13 mouse cellular contexts compared by ENCODE assay signal in the genomic region with DNA sequence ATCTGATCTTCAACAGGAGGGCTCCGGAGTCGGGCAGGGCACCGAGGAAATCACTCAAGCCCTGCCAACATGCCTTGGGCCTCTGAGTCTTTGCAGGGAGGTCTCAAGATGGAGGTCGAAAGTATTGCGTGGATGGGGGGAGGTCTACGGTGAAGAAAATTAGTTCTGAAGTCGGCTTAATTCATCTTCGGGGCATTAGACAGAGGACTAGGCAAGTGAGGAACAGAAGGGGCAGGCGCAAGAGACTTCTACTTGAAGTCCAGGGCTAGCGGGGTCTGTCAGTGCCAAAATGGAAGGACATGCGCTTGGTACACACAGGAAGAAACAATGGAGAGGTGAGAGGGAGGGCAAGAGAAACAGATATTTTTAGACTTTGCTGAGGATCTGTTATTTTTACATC. TPM values are rescaled to one million over a fixed set of nuclear protein-coding genes. Genes with fewer than 3 reads are reported as not detected.
DNase-seq lines count a peak whose midpoint lies in the region; ATAC-seq and TF ChIP-seq lines count a peak whose summit lies in the region.
"Had no signal": no experiment of that assay in that cellular context is flagged by ENCODE, and none has a peak within 500 bp of the region (broad histone marks: within the 10 kb centered on the region; RNA-seq: fewer than 3 reads in every experiment).

No protein-coding gene starts in this region.

- H3K4me3 ChIP-seq in intestine, embryonic 14.5 days (ENCODE audit: low read depth, low read length): no peak overlapping the region
- H3K4me3 ChIP-seq in intestine, embryonic 15.5 days (replicated peaks): no peak overlapping the region
- peak overlapping the region; percentile 69 for H3K4me3 ChIP-seq in embryonic facial prominence, embryonic 12.5 days
- H3K4me3 ChIP-seq in limb, embryonic 12.5 days (replicated peaks): peak overlapping the region; percentile 21; the same call in 1 of the 2 replicates
- peak overlapping the region; percentile 54 for H3K4me3 ChIP-seq in olfactory bulb, adult 2 months (ENCODE audit: insufficient read depth, low read depth, low read length)
- H3K4me3 ChIP-seq in kidney, embryonic 16.5 days (ENCODE audit: low read length): no peak overlapping the region

- H3K27me3 ChIP-seq in intestine, embryonic 14.5 days (replicated peaks; ENCODE audit: control insufficient read depth, insufficient read depth, low read length): peaks cover 100% of the 10 kb centered on the region
- H3K27me3 ChIP-seq in intestine, embryonic 15.5 days (replicated peaks): peaks cover 91% of the 10 kb centered on the region
- H3K27me3 ChIP-seq in embryonic facial prominence, embryonic 12.5 days: peaks cover 74% of the 10 kb centered on the region
- H3K27me3 ChIP-seq in limb, embryonic 12.5 days: peaks cover 96% of the 10 kb centered on the region
- peaks cover 100% of the 10 kb centered on the region for H3K27me3 ChIP-seq in kidney, embryonic 16.5 days (ENCODE audit: insufficient read depth, low read length)

- H3K4me2 ChIP-seq in intestine, embryonic 14.5 days (ENCODE audit: low read length): no peak overlapping the region
- H3K4me2 ChIP-seq in intestine, embryonic 15.5 days (replicated peaks): no peak overlapping the region
- H3K4me2 ChIP-seq in embryonic facial prominence, embryonic 12.5 days (replicated peaks): peak overlapping the region; percentile 72
- peak overlapping the region; percentile 26; the same call in 1 of the 2 replicates for H3K4me2 ChIP-seq in limb, embryonic 12.5 days
- H3K4me2 ChIP-seq in kidney, embryonic 16.5 days (replicated peaks; ENCODE audit: low read depth, low read length): no peak overlapping the region
- H3K4me2 ChIP-seq: lung, embryonic 14.5 days had no signal

- H3K27ac ChIP-seq in intestine, embryonic 14.5 days (ENCODE audit: low read depth): no peak overlapping the region
- H3K27ac ChIP-seq in intestine, embryonic 15.5 days: no peak overlapping the region
- peak overlapping the region; percentile 88 for H3K27ac ChIP-seq in embryonic facial prominence, embryonic 12.5 days
- no peak overlapping the region for H3K27ac ChIP-seq in limb, embryonic 12.5 days
- H3K27ac ChIP-seq in olfactory bulb, adult 2 months (ENCODE audit: insufficient read depth, low read depth, low read length): peak overlapping the region; percentile 99
- no peak overlapping the region for H3K27ac ChIP-seq in kidney, embryonic 16.5 days (ENCODE audit: low read length)

- intact Hi-C loops in left cerebral cortex, postnatal 14 days (cut with DNase I): loop anchor here (10.0 kb wide), 1 partner anchor 290 kb away; no protein-coding TSS in a partner anchor

- no peaks in the 10 kb centered on the region for H3K4me1 ChIP-seq in intestine, embryonic 14.5 days (replicated peaks; ENCODE audit: control insufficient read depth, insufficient read depth, low read length)
- peaks cover 4% of the 10 kb centered on the region; the same call in 1 of the 2 replicates for H3K4me1 ChIP-seq in intestine, embryonic 15.5 days (replicated peaks)
- peaks cover 25% of the 10 kb centered on the region for H3K4me1 ChIP-seq in embryonic facial prominence, embryonic 12.5 days
- H3K4me1 ChIP-seq in limb, embryonic 12.5 days (replicated peaks): peaks cover 35% of the 10 kb centered on the region
- H3K4me1 ChIP-seq in olfactory bulb, adult 2 months (ENCODE audit: control insufficient read depth, insufficient read depth, low read length): peaks cover 6% of the 10 kb centered on the region
- H3K4me1 ChIP-seq in kidney, embryonic 16.5 days (ENCODE audit: insufficient read depth, low read length): no peaks in the 10 kb centered on the region

- DNase-seq in intestine, embryonic 14.5 days (ENCODE audit: low spot score): peak; percentile 55
- no peak for DNase-seq in ovary, adult 18-20 months (ENCODE audit: low spot score)
- no peak for DNase-seq in left cerebral cortex, postnatal 14 days (ENCODE audit: low spot score in 2 of 2)
- DNase-seq: adrenal gland, postnatal 36 days; cerebellum, adult 11 months; lung, embryonic 14.5 days; spleen, adult 18-20 months had no signal

- H3K36me3 ChIP-seq in intestine, embryonic 14.5 days (ENCODE audit: control insufficient read depth, insufficient read depth, low read length): no peaks in the 10 kb centered on the region
- no peaks in the 10 kb centered on the region for H3K36me3 ChIP-seq in intestine, embryonic 15.5 days
- no peaks in the 10 kb centered on the region for H3K36me3 ChIP-seq in embryonic facial prominence, embryonic 12.5 days
- H3K36me3 ChIP-seq in limb, embryonic 12.5 days: 0 out of 2 replicates have a peak, but pooled peaks cover 8% of the 10 kb centered on the region
- H3K36me3 ChIP-seq in kidney, embryonic 16.5 days (ENCODE audit: insufficient read depth, low read length): no peaks in the 10 kb centered on the region

- TF ChIP-seq CTCF in olfactory bulb, adult 2 months (IDR thresholded peaks at IDR 0.05; ENCODE audit: insufficient read depth, low read depth, low read length): no peak

- TF ChIP-seq POLR2A in olfactory bulb, adult 2 months (IDR thresholded peaks at IDR 0.05; ENCODE audit: insufficient read depth, low read depth, low read length): no peak

- no peak overlapping the region for H3K9ac ChIP-seq in intestine, embryonic 14.5 days (ENCODE audit: low read length)
- H3K9ac ChIP-seq in intestine, embryonic 15.5 days: no peak overlapping the region
- H3K9ac ChIP-seq in embryonic facial prominence, embryonic 12.5 days: peak overlapping the region; percentile 58; the same call in 1 of the 2 replicates
- H3K9ac ChIP-seq in limb, embryonic 12.5 days (replicated peaks): no peak overlapping the region
- no peak overlapping the region for H3K9ac ChIP-seq in kidney, embryonic 16.5 days (replicated peaks; ENCODE audit: low read length)
- H3K9ac ChIP-seq: lung, embryonic 14.5 days had no signal

- no peaks in the 10 kb centered on the region for H3K9me3 ChIP-seq in intestine, embryonic 14.5 days (ENCODE audit: control insufficient read depth, low read length)
- no peaks in the 10 kb centered on the region for H3K9me3 ChIP-seq in intestine, embryonic 15.5 days
- no peaks in the 10 kb centered on the region for H3K9me3 ChIP-seq in embryonic facial prominence, embryonic 12.5 days
- H3K9me3 ChIP-seq in limb, embryonic 12.5 days: no peaks in the 10 kb centered on the region
- H3K9me3 ChIP-seq in kidney, embryonic 16.5 days (ENCODE audit: low read length): no peaks in the 10 kb centered on the region

- ATAC-seq in intestine, embryonic 14.5 days (replicated peaks; ENCODE audit: low FRiP score, low TSS enrichment, low read depth): no peak
- no peak for ATAC-seq in intestine, embryonic 15.5 days
- ATAC-seq in embryonic facial prominence, embryonic 12.5 days (ENCODE audit: insufficient number of reproducible peaks, insufficient read depth, low FRiP score, low TSS enrichment): no peak
- ATAC-seq in limb, embryonic 12.5 days (ENCODE audit: insufficient number of reproducible peaks, insufficient read depth, low FRiP score, low TSS enrichment, low read depth): no peak
- no peak for ATAC-seq in kidney, embryonic 16.5 days (ENCODE audit: low FRiP score, low TSS enrichment)

- WGBS in intestine, embryonic 14.5 days: under 1% methylated on average over 11 of the region's 11 CpGs
- WGBS in intestine, embryonic 15.5 days: 3% methylated on average over 11 of the region's 11 CpGs
- WGBS in embryonic facial prominence, embryonic 12.5 days: 2% methylated on average over 11 of the region's 11 CpGs
- 3% methylated on average over 11 of the region's 11 CpGs for WGBS in limb, embryonic 12.5 days
- WGBS in olfactory bulb, adult 2 months: 2% methylated on average over 11 of the region's 11 CpGs
- under 1% methylated on average over 11 of the region's 11 CpGs for WGBS in kidney, embryonic 16.5 days

RNA-seq across cellular contexts. Expression of a gene that starts 6.7 kb away (rescaled TPM):
- 2.4 and 2.8 TPM in 2 replicates for polyA plus RNA-seq in intestine, embryonic 14.5 days (2014; fragmentation: Nextera tagmentation; extraction: Ambion mirVana)
- 1.5 and 2.1 TPM in 2 replicates for polyA plus RNA-seq in intestine, embryonic 15.5 days (2015; fragmentation: Nextera tagmentation; extraction: Ambion mirVana)
- 70.1 and 103 TPM in 2 replicates for polyA plus RNA-seq in embryonic facial prominence, embryonic 12.5 days (2016; fragmentation: Nextera tagmentation; extraction: Ambion mirVana)
- 33.9 and 42.5 TPM in 2 replicates for polyA plus RNA-seq in limb, embryonic 12.5 days (2016; fragmentation: Nextera tagmentation; extraction: Ambion mirVana)
- not detected in 2 replicates for polyA plus RNA-seq in olfactory bulb, adult 2 months (2012; ENCODE audit: insufficient read depth, insufficient read length, low replicate concordance, missing spikeins)
- total RNA-seq in left cerebral cortex, postnatal 14 days (2021): 1 to 10 TPM; 6.4 to 6.9 TPM
- polyA plus RNA-seq in kidney, embryonic 16.5 days (2015; fragmentation: Nextera tagmentation; extraction: Ambion mirVana): 0.22 and 0.47 TPM in 2 replicates
- total RNA-seq: megakaryocyte-erythroid progenitor cell, adult 5-6 weeks had no signal

RNA-seq across cellular contexts. Expression of a gene that starts 12.0 kb away (rescaled TPM):
- not detected in 2 replicates for polyA plus RNA-seq in intestine, embryonic 14.5 days (2014; fragmentation: Nextera tagmentation; extraction: Ambion mirVana)
- 0.16 TPM in 1 of 2 replicates, not detected in the other for polyA plus RNA-seq in intestine, embryonic 15.5 days (2015; fragmentation: Nextera tagmentation; extraction: Ambion mirVana)
- polyA plus RNA-seq in embryonic facial prominence, embryonic 12.5 days (2016; fragmentation: Nextera tagmentation; extraction: Ambion mirVana): 8.0 and 13.5 TPM in 2 replicates
- 2.2 and 2.5 TPM in 2 replicates for polyA plus RNA-seq in limb, embryonic 12.5 days (2016; fragmentation: Nextera tagmentation; extraction: Ambion mirVana)
- not detected in 2 replicates for polyA plus RNA-seq in olfactory bulb, adult 2 months (2012; ENCODE audit: insufficient read depth, insufficient read length, low replicate concordance, missing spikeins)
- 10 to 100 TPM in 1 of 2 experiments, 1 to 10 TPM in 1; 8.9 to 10.8 TPM for total RNA-seq in left cerebral cortex, postnatal 14 days (2021)
- not detected in 2 replicates for polyA plus RNA-seq in kidney, embryonic 16.5 days (2015; fragmentation: Nextera tagmentation; extraction: Ambion mirVana)
- total RNA-seq: adrenal gland, postnatal 36 days; megakaryocyte-erythroid progenitor cell, adult 5-6 weeks had no signal
- polyA plus RNA-seq: lung, embryonic 14.5 days had no signal

Comparison
In these comparisons a context has a peak if more than half of its experiments do, and no peak if none do; other contexts are left out.
1. H3K27ac ChIP-seq: peak in embryonic facial prominence, embryonic 12.5 days (single experiment) and olfactory bulb, adult 2 months (single experiment); none in intestine, embryonic 14.5 days (single experiment), intestine, embryonic 15.5 days (single experiment), limb, embryonic 12.5 days (single experiment) and kidney, embryonic 16.5 days (single experiment).
2. H3K4me2 ChIP-seq: peak in embryonic facial prominence, embryonic 12.5 days (single experiment) and limb, embryonic 12.5 days (single experiment); none in intestine, embryonic 14.5 days (single experiment), intestine, embryonic 15.5 days (single experiment) and kidney, embryonic 16.5 days (single experiment).
3. H3K4me3 ChIP-seq: peak in embryonic facial prominence, embryonic 12.5 days (single experiment), limb, embryonic 12.5 days (single experiment) and olfactory bulb, adult 2 months (single experiment); none in intestine, embryonic 14.5 days (single experiment), intestine, embryonic 15.5 days (single experiment) and kidney, embryonic 16.5 days (single experiment).